Mouse (Mus musculus) forebrain, embryonic 12.5 days (tissue): ENCODE data around the gene Pcbp2. TPM values are rescaled to one million over a fixed set of nuclear protein-coding genes. Genes with fewer than 3 reads are reported as not detected.
A peak's percentile ranks its signal among the peaks of the same experiment; 100 is the strongest.

Experiments
- ATAC-seq: fragments of 200-750 bp; cut with Nextera tagmentation; 2 replicates; pipeline ENCODE4 v1.8.0; 2017; ENCODE audit warnings: moderate TSS enrichment; ENCODE audit not compliant: low FRiP score
- H3K27ac ChIP-seq: fragments of 300-500 bp; sonication (generic); 2 replicates; pipeline ENCODE4 v1.5.1; 2016; ENCODE audit warnings: mild to moderate bottlenecking
- H3K27me3 ChIP-seq: fragments of 300-500 bp; sonication (generic); 2 replicates; pipeline ENCODE4 v1.6.1; 2016; ENCODE audit warnings: mild to moderate bottlenecking
- H3K36me3 ChIP-seq: fragments of 300-500 bp; sonication (generic); replicated peaks from 2 replicates; pipeline ENCODE4 v1.6.1; 2016; ENCODE audit warnings: mild to moderate bottlenecking
- H3K4me1 ChIP-seq: fragments of 300-500 bp; sonication (generic); 2 replicates; pipeline ENCODE4 v1.6.1; 2016
- H3K4me2 ChIP-seq: fragments of 300-500 bp; sonication (generic); 2 replicates; pipeline ENCODE4 v1.6.1; 2016; ENCODE audit warnings: mild to moderate bottlenecking, moderate library complexity
- H3K4me3 ChIP-seq: fragments of 300-500 bp; sonication (generic); replicated peaks from 2 replicates; pipeline ENCODE4 v1.5.1; 2016; ENCODE audit warnings: mild to moderate bottlenecking
- H3K9ac ChIP-seq: fragments of 300-500 bp; sonication (generic); 2 replicates; pipeline ENCODE4 v1.6.1; 2016; ENCODE audit warnings: mild to moderate bottlenecking
- H3K9me3 ChIP-seq: fragments of 300-500 bp; sonication (generic); 2 replicates; pipeline ENCODE4 v1.6.1; 2016
- WGBS: fragments of 180-500 bp; shearing (Covaris S2); methylation state at CpG from one replicate; pipeline ENCODE4 v1.1.7; 2016; 5-methylcytosine and 5-hydroxymethylcytosine counted together
- polyA plus RNA-seq: library from polyadenylated mRNA; unstranded; fragments of >200 nt; fragmentation: Nextera tagmentation; extraction: Ambion mirVana; gene quantifications from 2 replicates; pipeline ENCODE4 v1.2.1, GENCODE M21; 2016

Gene Pcbp2
- polyA plus RNA-seq, 1 experiment from 2014 or later = 192 TPM

- Histone ChIP-seq H3K36me3 (peaks cover 46% of the 10 kb centered on the region), H3K4me2 (no peak overlapping the region), H3K4me3 (no peak overlapping the region), H3K9ac (no peak overlapping the region), H3K27me3 (no peaks in the 10 kb centered on the region), H3K4me1 (no peaks in the 10 kb centered on the region), H3K27ac (no peak overlapping the region), H3K9me3 (no peaks in the 10 kb centered on the region)
- 89% methylated on average over 4 of the region's 4 CpGs for WGBS
- ATAC-seq = no peak
Observed at GRCm38 (mm10) chr15:102544801-102545200, 74.5 kb downstream of the Pcbp2 start.

GRCm38 (mm10) chr15:102546246-102546645 lies 75.9 kb downstream of the Pcbp2 start:
- Histone ChIP-seq H3K4me1 (no peaks in the 10 kb centered on the region), H3K27ac (peak overlapping the region; percentile 66; the same call in 1 of the 2 replicates), H3K36me3 (peaks cover 36% of the 10 kb centered on the region), H3K27me3 (no peaks in the 10 kb centered on the region), H3K9me3 (no peaks in the 10 kb centered on the region), H3K4me2 (no peak overlapping the region), H3K4me3 (no peak overlapping the region), H3K9ac (no peak overlapping the region)
- whole genome bisulfite sequencing = 93% methylated on average over 3 of the region's 3 CpGs
- no peak for ATAC-seq

- Histone ChIP-seq H3K9ac (no peak overlapping the region), H3K27ac (peak overlapping the region; percentile 66), H3K27me3 (no peaks in the 10 kb centered on the region), H3K4me2 (no peak overlapping the region), H3K9me3 (no peaks in the 10 kb centered on the region), H3K4me3 (no peak overlapping the region), H3K36me3 (peaks cover 41% of the 10 kb centered on the region), H3K4me1 (no peaks in the 10 kb centered on the region)
- WGBS = 83% methylated on average over 3 of the region's 3 CpGs
- ATAC-seq = no peak
Observed at GRCm38 (mm10) chr15:102546677-102547427, 76.5 kb downstream of the Pcbp2 start.

GRCm38 (mm10) chr15:102547478-102547877 lies 77.1 kb downstream of the Pcbp2 start:
- 94% methylated on average over 3 of the region's 3 CpGs for WGBS
- H3K27ac ChIP-seq = 0 out of 2 replicates have a peak overlapping the region, but pooled peaks have one; percentile 66
- no peak overlapping the region for H3K9ac ChIP-seq
- ATAC-seq = no peak
- H3K4me2 ChIP-seq = no peak overlapping the region
- no peaks in the 10 kb centered on the region for H3K4me1 ChIP-seq
- no peaks in the 10 kb centered on the region for H3K27me3 ChIP-seq
- peaks cover 42% of the 10 kb centered on the region for H3K36me3 ChIP-seq
- H3K9me3 ChIP-seq = no peaks in the 10 kb centered on the region
- no peak overlapping the region for H3K4me3 ChIP-seq

Other genes with a start within 250 kb of the Pcbp2 start
- gene Itgb7, start 238.6 kb upstream of the Pcbp2 start, polyA plus RNA-seq = 0.65 and 0.88 TPM in 2 replicates
- gene Rarg, start 213.0 kb upstream of the Pcbp2 start, polyA plus RNA-seq = 13.1 and 16.7 TPM in 2 replicates
- 0.09 and 0.17 TPM in 2 replicates for gene Gm9918, start 200.0 kb upstream of the Pcbp2 start, polyA plus RNA-seq
- 48.9 and 50.5 TPM in 2 replicates for gene Mfsd5, start 191.1 kb upstream of the Pcbp2 start, polyA plus RNA-seq
- gene Espl1, start 174.3 kb upstream of the Pcbp2 start, polyA plus RNA-seq = 36.9 and 42.3 TPM in 2 replicates
- 352 and 355 TPM in 2 replicates for gene Pfdn5, start 144.4 kb upstream of the Pcbp2 start, polyA plus RNA-seq
- gene Myg1, start 138.8 kb upstream of the Pcbp2 start, polyA plus RNA-seq = 105 and 110 TPM in 2 replicates
- gene Aaas, start 119.8 kb upstream of the Pcbp2 start, polyA plus RNA-seq = 75.0 and 78.2 TPM in 2 replicates
- gene Sp7, start 103.4 kb upstream of the Pcbp2 start, polyA plus RNA-seq = 0.32 and 0.46 TPM in 2 replicates
- gene Sp1, start 64.4 kb upstream of the Pcbp2 start, polyA plus RNA-seq = 10.8 and 11.2 TPM in 2 replicates
- 0.22 TPM in 2 replicates for gene Amhr2, start 25.2 kb upstream of the Pcbp2 start, polyA plus RNA-seq
- 82.9 and 86.9 TPM in 2 replicates for gene Prr13, start 11.5 kb upstream of the Pcbp2 start, polyA plus RNA-seq
- 3.9 and 7.9 TPM in 2 replicates for gene Gm10337, start 33.2 kb downstream of the Pcbp2 start, polyA plus RNA-seq
- 39.4 and 40.1 TPM in 2 replicates for gene Map3k12, start 46.5 kb downstream of the Pcbp2 start, polyA plus RNA-seq
- 91.9 and 93.5 TPM in 2 replicates for gene Tarbp2, start 47.7 kb downstream of the Pcbp2 start, polyA plus RNA-seq
- gene Npff, start 54.4 kb downstream of the Pcbp2 start, polyA plus RNA-seq = 2.7 and 2.9 TPM in 2 replicates
- gene Gm28047, start 154.5 kb downstream of the Pcbp2 start, polyA plus RNA-seq = 0.40 TPM in 1 of 2 replicates, not detected in the other
- 21.6 and 22.7 TPM in 2 replicates for gene Atf7, start 154.9 kb downstream of the Pcbp2 start, polyA plus RNA-seq
- 67.4 and 67.5 TPM in 2 replicates for gene Atp5g2, start 201.8 kb downstream of the Pcbp2 start, polyA plus RNA-seq